Mouse (Mus musculus): ENCODE measurements at regions not wholly inside any gene's neighbourhood (a gene's known extent, or its start where the extent isn't known, plus 50 kb on each side); places are given as distances from the start of the nearest gene placed in this dataset.
A peak's percentile ranks its signal among the peaks of the same experiment; 100 is the strongest.

DNA sequence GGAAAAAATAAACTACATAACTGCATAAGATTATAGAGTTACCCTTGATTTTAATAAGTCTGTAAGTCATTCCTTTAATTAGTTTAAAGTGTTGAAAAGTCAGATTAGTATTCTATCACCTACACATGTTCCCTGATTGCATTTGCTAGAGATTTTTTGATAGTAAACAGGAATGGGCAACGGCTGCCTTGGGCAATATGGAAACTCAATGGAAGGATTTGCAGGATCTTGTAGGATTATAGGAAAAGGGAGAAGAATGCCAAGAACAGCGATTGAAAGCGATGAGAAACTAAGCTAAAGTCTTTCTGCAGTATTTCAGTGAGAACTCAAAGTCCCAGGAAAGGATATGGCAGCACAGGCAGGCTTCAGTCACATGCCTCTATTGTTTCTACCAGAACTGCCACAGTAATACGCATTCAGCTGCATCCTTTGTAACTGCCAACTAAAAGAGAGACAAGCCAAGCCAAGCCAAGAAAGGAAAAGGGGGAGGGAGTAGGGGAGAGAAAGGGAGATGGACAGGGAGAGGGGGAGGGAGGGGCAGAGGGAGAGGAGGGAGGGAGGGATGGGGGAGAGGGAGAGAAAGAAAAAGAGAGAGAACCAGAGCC is 340.3 kb downstream of the Kif16b start:
- DNase-seq (ENCODE audit: low spot score in 2 of 2): no peak

- no peak for DNase-seq (ENCODE audit: low spot score in 2 of 2)
These were observed 340.9 kb downstream of the Kif16b start for GRCm38 (mm10) chr2:142560400-142560799.

GRCm38 (mm10) chr2:142559946-142560345 is 341.4 kb downstream of the Kif16b start:
- no peak for DNase-seq (ENCODE audit: low spot score in 2 of 2)

GRCm38 (mm10) chr2:142554851-142555250 is 346.5 kb downstream of the Kif16b start:
- DNase-seq (ENCODE audit: low spot score in 2 of 2): peak; percentile 7 to 24

GRCm38 (mm10) chr2:142551690-142552089 is 349.6 kb downstream of the Kif16b start:
- no peak for DNase-seq (ENCODE audit: low spot score in 2 of 2)

GRCm38 (mm10) chr2:142548766-142549165 is 352.6 kb downstream of the Kif16b start:
- no peak for DNase-seq (ENCODE audit: low spot score in 2 of 2)

DNA sequence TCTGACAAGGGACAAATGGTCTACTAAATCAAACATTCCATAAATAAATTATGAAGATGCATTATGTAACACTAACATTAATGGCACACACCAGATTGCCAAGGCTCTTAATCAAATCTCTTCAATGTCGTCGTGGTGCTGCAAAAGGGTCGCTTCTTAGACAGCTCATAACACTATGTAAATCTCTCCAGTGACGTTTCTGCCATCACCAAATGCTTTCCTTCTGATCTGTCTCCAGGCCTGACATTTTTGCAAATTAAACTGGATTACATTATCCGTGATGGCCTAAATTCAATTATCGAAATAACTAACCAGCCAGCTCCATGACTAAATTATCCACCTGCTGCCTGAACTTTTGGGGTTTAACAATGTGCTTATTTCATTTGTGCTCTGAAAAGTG is 356.4 kb downstream of the Kif16b start:
- no peak for DNase-seq (ENCODE audit: low spot score in 2 of 2)

- DNase-seq (ENCODE audit: low spot score in 2 of 2): no peak
These were observed 361.4 kb downstream of the Kif16b start for GRCm38 (mm10) chr2:142539980-142540379.

- DNase-seq (ENCODE audit: low spot score in 2 of 2): no peak
These were observed 367.8 kb downstream of the Kif16b start for GRCm38 (mm10) chr2:142533555-142533954.

DNA sequence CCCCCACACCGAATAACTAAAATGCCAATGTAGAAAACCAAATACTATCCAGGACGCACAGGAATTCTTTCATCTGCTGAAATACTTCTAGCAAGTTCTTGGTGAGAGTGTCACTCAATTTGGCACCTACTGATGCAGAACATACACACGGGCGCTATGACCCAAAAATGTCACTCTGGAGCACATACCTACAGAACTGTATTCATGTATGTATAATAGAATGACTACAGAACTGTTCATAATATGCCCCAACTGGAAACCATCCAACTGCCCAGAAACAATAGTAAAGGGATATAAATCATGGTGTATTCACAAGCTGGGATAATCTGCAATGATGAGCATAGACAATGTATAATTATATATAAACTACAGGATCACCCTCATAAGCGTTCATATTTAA is 378.9 kb downstream of the Kif16b start:
- DNase-seq (ENCODE audit: low spot score in 2 of 2): no peak

GRCm38 (mm10) chr2:142517731-142518130 is 383.6 kb downstream of the Kif16b start:
- DNase-seq (ENCODE audit: low spot score in 2 of 2): no peak

- DNase-seq (ENCODE audit: low spot score in 2 of 2): no peak
These were observed 396.1 kb downstream of the Kif16b start for GRCm38 (mm10) chr2:142505216-142505615.

All from left cerebral cortex, adult 18-20 months (tissue).